Mouse (Mus musculus) CH12F3 (cell line): ENCODE data around the gene Tmem50b.
"Not testable (repeated sequence)": the region's sequence is repeated elsewhere in the genome, so short reads cannot be mapped to it uniquely, and the experiment has no call there.

Source experiments
- in situ Hi-C: fragments of 300-500 bp; cut with MboI; formaldehyde crosslinking; loops from 2 replicates; pipeline ENCODE4 v1.14.3; 2020; ENCODE audit warnings: low sequenced_read_pairs

Tmem50b gene

GRCm38 (mm10) chr16:91545597-91546281, 51.9 kb downstream of the Tmem50b start:
- in situ Hi-C loops, result no loop called here

GRCm38 (mm10) chr16:91543619-91544018, 54.0 kb downstream of the Tmem50b start:
- in situ Hi-C loops, result no loop called here

DNA sequence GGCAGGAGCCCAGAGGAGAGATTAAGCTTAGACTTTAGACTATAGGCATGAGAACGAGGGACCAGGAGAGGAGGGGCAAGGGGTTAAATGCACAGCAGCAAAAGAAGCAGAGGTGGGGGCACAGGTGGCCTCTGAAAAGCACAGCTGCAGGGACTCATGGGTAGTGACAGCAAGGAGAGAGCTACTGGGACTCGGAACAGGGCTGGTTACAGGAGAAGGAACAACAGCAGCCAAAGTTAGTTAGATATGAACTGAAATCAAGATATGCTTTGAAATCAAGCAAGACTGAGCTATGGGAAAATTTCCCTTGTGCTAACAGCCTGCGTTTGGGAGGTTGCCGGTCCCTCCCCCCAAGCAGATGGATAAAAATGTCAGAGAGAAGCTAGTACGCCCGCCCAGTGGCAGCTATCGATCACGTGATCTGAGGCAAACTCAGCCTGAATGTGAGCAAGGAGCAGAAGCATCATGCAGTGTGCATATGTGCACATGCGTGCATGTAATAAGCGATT, 56.0 kb downstream of the Tmem50b start:
- in situ Hi-C loops, result no loop called here

DNA sequence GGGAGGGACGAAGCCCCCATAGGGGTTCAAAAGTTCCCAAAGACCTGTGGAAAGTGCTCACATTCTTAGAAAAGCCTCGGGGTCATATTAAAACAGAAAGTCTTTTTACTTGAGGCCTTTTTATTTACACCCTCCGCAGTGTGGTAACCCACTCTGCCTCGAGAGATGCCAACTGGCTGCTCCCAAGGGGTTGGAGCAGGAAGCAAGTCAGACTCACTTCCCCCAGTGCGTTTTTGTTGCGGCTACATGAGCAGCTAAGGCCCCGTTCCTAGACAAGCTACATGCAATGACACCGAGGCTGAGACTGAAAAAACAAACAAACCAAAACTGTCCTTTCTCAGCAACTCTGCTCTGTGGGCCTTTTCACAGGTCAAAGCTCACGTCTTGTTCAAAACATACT, 59.1 kb downstream of the Tmem50b start:
- in situ Hi-C loops, result no loop called here

GRCm38 (mm10) chr16:91538051-91538450, 59.5 kb downstream of the Tmem50b start:
- in situ Hi-C loops, result no loop called here

- in situ Hi-C loops, result no loop called here
Observed at GRCm38 (mm10) chr16:91537065-91537464, 60.5 kb downstream of the Tmem50b start.

GRCm38 (mm10) chr16:91536372-91536771, 61.2 kb downstream of the Tmem50b start:
- in situ Hi-C loops, result no loop called here

DNA sequence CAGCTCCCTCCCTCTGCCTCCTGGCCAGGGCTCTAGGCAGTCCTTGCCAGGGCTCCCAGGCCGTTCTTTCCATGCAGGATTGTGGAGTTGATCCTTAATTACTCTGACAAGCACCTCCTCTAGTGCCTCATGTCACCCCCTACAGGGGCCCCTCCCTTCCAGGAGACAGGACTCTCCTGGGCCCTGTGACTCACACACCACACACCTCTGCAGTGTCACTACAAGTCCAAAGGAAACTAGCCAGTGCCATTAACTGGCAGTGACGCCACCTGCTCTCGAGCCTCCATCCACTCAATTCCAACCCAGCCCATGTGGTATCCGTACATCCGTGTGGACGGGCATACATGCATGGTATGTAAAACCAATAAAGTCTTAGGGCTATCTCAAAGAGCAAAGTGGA, 62.7 kb downstream of the Tmem50b start:
- in situ Hi-C loops, result no loop called here

DNA sequence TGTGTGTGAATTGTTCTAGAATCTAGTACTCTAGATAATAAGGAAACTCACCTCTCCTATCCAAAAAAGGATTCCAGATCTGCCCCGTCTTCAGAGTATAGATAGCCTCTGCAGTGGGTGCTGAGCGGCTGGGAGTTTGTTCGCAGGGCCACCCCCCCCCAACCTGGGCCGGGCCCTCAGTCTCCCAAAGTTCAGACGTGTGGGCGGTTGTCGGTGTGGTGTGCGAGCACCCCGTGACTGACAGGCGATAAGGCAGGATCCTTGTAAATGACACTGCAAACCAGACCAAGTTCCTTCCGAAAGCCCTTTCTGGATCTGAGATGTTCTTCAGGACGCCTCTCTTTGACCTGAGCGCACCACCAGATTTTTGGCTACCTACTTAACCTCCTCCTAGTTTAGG, 63.1 kb downstream of the Tmem50b start:
- in situ Hi-C loops, result no loop called here

GRCm38 (mm10) chr16:91533097-91534001, 64.3 kb downstream of the Tmem50b start:
- in situ Hi-C loops, result no loop called here

DNA sequence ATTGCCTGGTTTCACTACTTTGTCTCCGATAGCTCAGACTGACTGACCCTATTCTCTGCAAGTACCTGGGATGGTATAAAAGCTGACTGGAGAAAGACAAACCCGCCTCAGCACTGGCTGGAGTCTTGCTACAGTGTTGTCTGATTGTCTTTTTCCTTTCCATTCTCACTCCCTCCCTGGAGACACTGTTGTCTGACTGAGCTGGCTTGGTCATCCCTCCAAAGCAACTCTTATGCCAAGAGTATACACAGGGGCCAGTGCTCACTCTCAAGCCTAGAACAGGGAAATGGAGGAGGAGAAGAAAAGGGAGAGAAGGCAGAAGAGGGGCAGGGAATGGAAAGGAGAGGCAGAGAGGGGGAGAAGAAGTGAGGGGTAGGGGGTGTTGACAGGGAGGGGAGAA, 65.2 kb downstream of the Tmem50b start:
- in situ Hi-C loops, result no loop called here

DNA sequence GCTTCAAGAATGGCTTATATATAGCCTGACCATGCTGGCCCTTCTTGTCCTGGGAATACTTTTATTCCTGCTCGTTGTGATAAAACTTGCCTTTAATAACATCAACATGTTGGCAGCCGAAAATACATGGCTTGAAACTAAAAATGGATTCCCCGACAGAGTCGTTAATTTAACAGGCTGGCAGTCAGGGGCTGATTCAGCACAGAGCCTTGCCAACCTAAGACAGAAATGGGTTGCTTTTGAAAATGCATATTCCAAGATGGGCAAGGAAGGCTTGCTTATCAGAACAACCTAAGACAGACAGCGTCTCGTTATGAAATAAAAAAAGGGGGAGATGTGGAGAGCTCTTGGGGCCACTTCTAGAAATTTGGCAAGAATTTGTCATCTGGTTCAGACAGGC, 65.7 kb downstream of the Tmem50b start:
- in situ Hi-C loops, result no loop called here

DNA sequence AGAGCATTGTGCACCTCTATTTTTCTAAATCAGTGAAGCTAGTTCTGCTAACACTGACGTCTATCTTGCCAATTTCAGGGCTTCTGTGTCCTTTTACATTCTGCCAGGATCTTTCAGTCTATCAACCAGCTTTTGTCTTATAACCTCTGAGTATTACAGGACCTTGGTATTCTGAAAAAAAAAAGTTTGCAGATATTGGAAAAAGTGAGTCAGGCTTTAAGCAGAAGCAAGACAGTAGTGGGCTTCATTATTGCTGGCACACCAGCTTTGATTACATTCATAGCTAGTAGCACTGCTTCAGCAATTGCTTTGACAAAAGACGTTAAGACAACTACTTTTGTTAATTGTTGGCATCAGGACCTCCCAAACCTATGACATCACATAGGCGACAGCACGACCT, 66.8 kb downstream of the Tmem50b start:
- in situ Hi-C loops, result not testable (repeated sequence)

DNA sequence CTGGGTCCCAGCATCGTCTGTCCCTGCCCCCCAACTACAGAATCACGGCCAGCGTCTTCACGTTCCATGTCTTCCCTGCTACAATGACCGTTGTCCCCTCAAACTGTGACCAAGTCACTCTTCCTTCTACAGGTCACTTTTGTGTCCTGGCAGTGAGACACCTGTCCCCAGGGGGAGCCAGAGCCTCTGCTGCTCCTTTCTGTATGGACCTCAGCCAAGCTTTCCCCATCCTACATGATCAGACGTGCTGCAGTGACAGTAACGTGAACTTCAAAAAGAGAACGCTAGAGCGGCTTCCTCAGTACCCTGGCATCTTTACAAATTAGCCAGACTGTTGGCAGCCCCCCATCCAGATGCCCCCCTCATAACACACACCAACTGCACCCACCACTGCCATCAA, 69.0 kb downstream of the Tmem50b start:
- in situ Hi-C loops, result no loop called here

GRCm38 (mm10) chr16:91527500-91527899, 70.1 kb downstream of the Tmem50b start:
- in situ Hi-C loops, result no loop called here

GRCm38 (mm10) chr16:91527051-91527450, 70.5 kb downstream of the Tmem50b start:
- in situ Hi-C loops, result no loop called here

DNA sequence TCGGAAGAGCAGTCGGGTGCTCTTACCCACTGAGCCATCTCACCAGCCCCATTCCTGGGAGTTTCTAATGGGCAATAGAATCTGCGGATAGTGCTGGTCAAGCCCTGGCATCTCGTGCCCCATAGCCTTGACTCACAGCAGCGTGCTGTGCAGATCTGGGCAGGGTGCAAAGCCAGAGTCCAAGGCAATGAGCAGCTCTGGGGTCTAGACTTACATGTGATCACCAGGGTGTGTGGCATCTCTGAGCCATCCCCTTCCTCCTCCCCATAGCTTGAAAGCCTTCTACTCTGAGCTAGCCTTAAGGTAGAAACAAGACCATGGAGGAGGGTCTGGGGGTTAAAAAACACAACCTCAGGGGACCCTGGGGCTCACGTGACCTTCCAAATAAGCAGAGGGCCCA, 71.3 kb downstream of the Tmem50b start:
- in situ Hi-C loops, result no loop called here
